Comparison of ENCODE assay signal across 24 mouse cellular contexts in genomic region chr7:95313667-95314066, GRCm38 (mm10).
DNase-seq lines count a peak whose midpoint lies in the region; ATAC-seq lines count a peak whose summit lies in the region.
"Had no signal": no experiment of that assay in that cellular context is flagged by ENCODE, and none has a peak within 500 bp of the region (broad histone marks: within the 10 kb centered on the region; RNA-seq: fewer than 3 reads in every experiment).

No protein-coding gene starts in this region.

- no peaks in the 10 kb centered on the region for H3K9me3 ChIP-seq in forebrain, embryonic 10.5 days
- H3K9me3 ChIP-seq in forebrain, embryonic 14.5 days (replicated peaks; ENCODE audit: control insufficient read depth, low read length), result no peaks in the 10 kb centered on the region
- no peaks in the 10 kb centered on the region for H3K9me3 ChIP-seq in midbrain, embryonic 12.5 days
- H3K9me3 ChIP-seq in midbrain, embryonic 10.5 days (replicated peaks), result no peaks in the 10 kb centered on the region
- H3K9me3 ChIP-seq: embryonic facial prominence, embryonic 10.5 days; embryonic facial prominence, embryonic 12.5 days; forebrain, embryonic 13.5 days; G1E had no signal

- DNase-seq in forebrain, embryonic 10.5 days (ENCODE audit: extremely low spot score, low spot score), result no peak
- no peak for DNase-seq in forebrain, embryonic 14.5 days (ENCODE audit: low spot score)
- DNase-seq in midbrain, embryonic 10.5 days (ENCODE audit: low spot score), result no peak
- DNase-seq in Muller cell, postnatal 12 days (ENCODE audit: inconsistent ontology term), result peak; percentile 46
- DNase-seq in retina, embryonic 14.5 days (ENCODE audit: low spot score), result peak; percentile 33
- DNase-seq in kidney, adult 18-20 months, result no peak
- no peak for DNase-seq in gastrocnemius, adult 8-10 months (ENCODE audit: low spot score in 2 of 2)
- DNase-seq: adrenal gland, adult 2 months; adrenal gland, postnatal 10 days; adrenal gland, postnatal 25 days; B cell, adult 2 months; cerebellum, adult 11-12 months; cerebellum, adult 2 months; cerebellum, adult 9-10 months; cerebellum, postnatal 10 days; cerebellum, postnatal 25 days; forebrain, postnatal 0 days had no signal

- H3K4me3 ChIP-seq in forebrain, embryonic 10.5 days, result no peak overlapping the region
- H3K4me3 ChIP-seq in forebrain, embryonic 14.5 days (ENCODE audit: low read depth, low read length), result no peak overlapping the region
- H3K4me3 ChIP-seq in midbrain, embryonic 12.5 days, result no peak overlapping the region
- no peak overlapping the region for H3K4me3 ChIP-seq in midbrain, embryonic 10.5 days
- H3K4me3 ChIP-seq: embryonic facial prominence, embryonic 10.5 days; embryonic facial prominence, embryonic 12.5 days; forebrain, embryonic 13.5 days had no signal

- peaks cover 6% of the 10 kb centered on the region; the same call in 1 of the 2 replicates for H3K4me1 ChIP-seq in forebrain, embryonic 10.5 days
- no peaks in the 10 kb centered on the region for H3K4me1 ChIP-seq in forebrain, embryonic 14.5 days (ENCODE audit: control insufficient read depth, insufficient read depth, low read length)
- peaks cover 4% of the 10 kb centered on the region for H3K4me1 ChIP-seq in midbrain, embryonic 12.5 days
- H3K4me1 ChIP-seq in midbrain, embryonic 10.5 days, result no peaks in the 10 kb centered on the region; the same call in 1 of the 2 replicates
- H3K4me1 ChIP-seq: embryonic facial prominence, embryonic 10.5 days; embryonic facial prominence, embryonic 12.5 days had no signal

- H3K4me2 ChIP-seq in forebrain, embryonic 14.5 days (ENCODE audit: low read length), result no peak overlapping the region
- no peak overlapping the region for H3K4me2 ChIP-seq in midbrain, embryonic 12.5 days (replicated peaks)
- H3K4me2 ChIP-seq: embryonic facial prominence, embryonic 12.5 days; forebrain, embryonic 13.5 days had no signal

- no peak for ATAC-seq in forebrain, embryonic 14.5 days
- peak; percentile 56; the same call in 1 of the 2 replicates for ATAC-seq in midbrain, embryonic 12.5 days (ENCODE audit: low FRiP score, low read depth)
- ATAC-seq: CD4-positive, CD25-positive, alpha-beta regulatory T cell, adult 4 months; forebrain, embryonic 13.5 days; forebrain, postnatal 0 days had no signal

- 0 out of 2 replicates have a peak overlapping the region, but pooled peaks have one; percentile 15 for H3K27ac ChIP-seq in forebrain, embryonic 10.5 days
- H3K27ac ChIP-seq in forebrain, embryonic 14.5 days (ENCODE audit: low read depth, low read length), result no peak overlapping the region
- no peak overlapping the region for H3K27ac ChIP-seq in midbrain, embryonic 12.5 days (replicated peaks)
- no peak overlapping the region for H3K27ac ChIP-seq in midbrain, embryonic 10.5 days (replicated peaks)
- H3K27ac ChIP-seq: embryonic facial prominence, embryonic 10.5 days; embryonic facial prominence, embryonic 12.5 days; forebrain, embryonic 13.5 days had no signal

- no peaks in the 10 kb centered on the region for H3K36me3 ChIP-seq in forebrain, embryonic 10.5 days (replicated peaks)
- no peaks in the 10 kb centered on the region for H3K36me3 ChIP-seq in forebrain, embryonic 14.5 days (ENCODE audit: control insufficient read depth, insufficient read depth, low read length)
- H3K36me3 ChIP-seq in midbrain, embryonic 12.5 days, result no peaks in the 10 kb centered on the region
- H3K36me3 ChIP-seq in midbrain, embryonic 10.5 days, result no peaks in the 10 kb centered on the region
- H3K36me3 ChIP-seq: embryonic facial prominence, embryonic 10.5 days; embryonic facial prominence, embryonic 12.5 days; G1E had no signal

- no peak overlapping the region for H3K9ac ChIP-seq in forebrain, embryonic 14.5 days (ENCODE audit: low read length)
- H3K9ac ChIP-seq in midbrain, embryonic 12.5 days (replicated peaks), result no peak overlapping the region
- H3K9ac ChIP-seq: embryonic facial prominence, embryonic 12.5 days; forebrain, embryonic 13.5 days; forebrain, postnatal 0 days had no signal

- WGBS in forebrain, embryonic 10.5 days, result 38% methylated on average over 1 of the region's 1 CpGs
- 9% methylated on average over 1 of the region's 1 CpGs for WGBS in forebrain, embryonic 14.5 days
- WGBS in midbrain, embryonic 12.5 days, result 44% methylated on average over 1 of the region's 1 CpGs
- WGBS in midbrain, embryonic 10.5 days, result 53% methylated on average over 1 of the region's 1 CpGs

- peaks cover 2% of the 10 kb centered on the region; the same call in 1 of the 2 replicates for H3K27me3 ChIP-seq in forebrain, embryonic 10.5 days (ENCODE audit: poor library complexity, severe bottlenecking)
- no peaks in the 10 kb centered on the region for H3K27me3 ChIP-seq in forebrain, embryonic 14.5 days (replicated peaks; ENCODE audit: control insufficient read depth, insufficient read depth, low read length)
- no peaks in the 10 kb centered on the region for H3K27me3 ChIP-seq in midbrain, embryonic 12.5 days
- H3K27me3 ChIP-seq in midbrain, embryonic 10.5 days (ENCODE audit: low read depth, poor library complexity, severe bottlenecking), result no peaks in the 10 kb centered on the region
- H3K27me3 ChIP-seq: CH12.LX; embryonic facial prominence, embryonic 12.5 days; forebrain, embryonic 13.5 days had no signal

Comparison
In these comparisons a context has a peak if more than half of its experiments do, and no peak if none do; other contexts are left out.
1. DNase-seq: peak in Muller cell, postnatal 12 days (single experiment) and retina, embryonic 14.5 days (single experiment); none in forebrain, embryonic 10.5 days (single experiment), forebrain, embryonic 14.5 days (single experiment), midbrain, embryonic 10.5 days (single experiment), kidney, adult 18-20 months (single experiment) and gastrocnemius, adult 8-10 months (0 of 2).